Mouse (Mus musculus) lung, postnatal 36 days (tissue): ENCODE results near the gene Adamtsl5.

Source experiments
- DNase-seq: peaks from one replicate; pipeline ENCODE4 v3.0.0; 2022; ENCODE audit warnings: mixed read lengths

Gene Adamtsl5

GRCm38 (mm10) chr10:80292251-80293146 is 55.7 kb downstream of the Adamtsl5 start, which contains the start of gene Rps15:
Gene Rps15, plus strand, starts transcription at chr10:80292453.
- DNase-seq = peak; percentile 97
